Mouse (Mus musculus) intestine, embryonic 16.5 days (tissue): ENCODE measurements around the gene Spg21. TPM values are rescaled to one million over a fixed set of nuclear protein-coding genes. Genes with fewer than 3 reads are reported as not detected.

ENCODE experiments used
- ATAC-seq: fragments of 200-750 bp; cut with Nextera tagmentation; 2 replicates; pipeline ENCODE4 v1.8.0; 2017; ENCODE audit warnings: moderate TSS enrichment, moderate library complexity
- H3K27ac ChIP-seq: fragments of 300-500 bp; sonication (generic); 2 replicates; pipeline ENCODE4 v1.5.1; 2014; ENCODE audit warnings: mild to moderate bottlenecking, low read length
- H3K27me3 ChIP-seq: fragments of 300-500 bp; sonication (generic); replicated peaks from 2 replicates; pipeline ENCODE4 v1.6.1; 2014; ENCODE audit warnings: low read length, control low read depth, mixed read lengths; ENCODE audit not compliant: control insufficient read depth, insufficient read depth
- H3K36me3 ChIP-seq: fragments of 300-500 bp; sonication (generic); 2 replicates; pipeline ENCODE4 v1.6.1; 2014; ENCODE audit warnings: low read length, control low read depth; ENCODE audit not compliant: control insufficient read depth, insufficient read depth
- H3K4me1 ChIP-seq: fragments of 300-500 bp; sonication (generic); 2 replicates; pipeline ENCODE4 v1.6.1; 2014; ENCODE audit warnings: low read length, control low read depth, mixed read lengths; ENCODE audit not compliant: control insufficient read depth, insufficient read depth
- H3K4me2 ChIP-seq: fragments of 300-500 bp; sonication (generic); 2 replicates; pipeline ENCODE4 v1.6.1; 2014; ENCODE audit warnings: low read depth, low read length, control low read depth
- H3K4me3 ChIP-seq: fragments of 300-500 bp; sonication (generic); 2 replicates; pipeline ENCODE4 v1.5.1; 2014; ENCODE audit warnings: mild to moderate bottlenecking, low read length
- H3K9ac ChIP-seq: fragments of 300-500 bp; sonication (generic); 2 replicates; pipeline ENCODE4 v1.6.1; 2014; ENCODE audit warnings: low read depth, low read length
- H3K9me3 ChIP-seq: fragments of 300-500 bp; sonication (generic); 2 replicates; pipeline ENCODE4 v1.6.1; 2016; ENCODE audit warnings: low read length, control low read depth; ENCODE audit not compliant: control insufficient read depth
- WGBS: fragments of 180-500 bp; shearing (Covaris S2); extraction: QIAGEN DNeasy Blood & Tissue Kit; methylation state at CpG from one replicate; pipeline ENCODE4 v1.1.7; 2014; 5-methylcytosine and 5-hydroxymethylcytosine counted together
- polyA plus RNA-seq: library from polyadenylated mRNA; unstranded; fragments of >200 nt; fragmentation: Nextera tagmentation; extraction: Ambion mirVana; gene quantifications from 2 replicates; pipeline ENCODE4 v1.2.1, GENCODE M21; 2015

Spg21 gene
- polyA plus RNA-seq, 1 experiment from 2014 or later, result 107 TPM

GRCm38 (mm10) chr9:65430921-65431320 is 29.8 kb upstream of the Spg21 start:
- no peaks in the 10 kb centered on the region for H3K4me1 ChIP-seq
- no peaks in the 10 kb centered on the region for H3K36me3 ChIP-seq
- 94% methylated on average over 5 of the region's 5 CpGs for WGBS
- H3K4me2 ChIP-seq, result no peak overlapping the region
- ATAC-seq, result no peak
- no peaks in the 10 kb centered on the region for H3K9me3 ChIP-seq
- 0 out of 2 replicates have a peak, but pooled peaks cover 2% of the 10 kb centered on the region for H3K27me3 ChIP-seq
- H3K4me3 ChIP-seq, result no peak overlapping the region
- H3K9ac ChIP-seq, result no peak overlapping the region
- H3K27ac ChIP-seq, result no peak overlapping the region

- Histone ChIP-seq H3K4me3 (no peak overlapping the region), H3K4me1 (no peaks in the 10 kb centered on the region), H3K36me3 (no peaks in the 10 kb centered on the region), H3K4me2 (no peak overlapping the region), H3K27ac (no peak overlapping the region), H3K9me3 (no peaks in the 10 kb centered on the region), H3K9ac (no peak overlapping the region), H3K27me3 (0 out of 2 replicates have a peak, but pooled peaks cover 2% of the 10 kb centered on the region)
- 1% methylated on average over 3 of the region's 3 CpGs for WGBS
- no peak for ATAC-seq
These were observed 28.5 kb upstream of the Spg21 start for GRCm38 (mm10) chr9:65432236-65432635.

GRCm38 (mm10) chr9:65434140-65434539 is 26.6 kb upstream of the Spg21 start:
- H3K9me3 ChIP-seq, result no peaks in the 10 kb centered on the region
- no peaks in the 10 kb centered on the region for H3K36me3 ChIP-seq
- no peaks in the 10 kb centered on the region for H3K4me1 ChIP-seq
- no peak overlapping the region for H3K4me2 ChIP-seq
- H3K27me3 ChIP-seq, result 0 out of 2 replicates have a peak, but pooled peaks cover 2% of the 10 kb centered on the region
- WGBS, result 67% methylated on average over 5 of the region's 5 CpGs
- no peak overlapping the region for H3K27ac ChIP-seq
- no peak overlapping the region for H3K4me3 ChIP-seq
- no peak for ATAC-seq
- no peak overlapping the region for H3K9ac ChIP-seq

- H3K4me3 ChIP-seq, result no peak overlapping the region
- no peaks in the 10 kb centered on the region for H3K9me3 ChIP-seq
- no peak overlapping the region for H3K9ac ChIP-seq
- H3K4me2 ChIP-seq, result no peak overlapping the region
- ATAC-seq, result peak; percentile 36
- H3K27me3 ChIP-seq, result 0 out of 2 replicates have a peak, but pooled peaks cover 2% of the 10 kb centered on the region
- WGBS, result 71% methylated on average over 4 of the region's 4 CpGs
- no peak overlapping the region for H3K27ac ChIP-seq
- H3K4me1 ChIP-seq, result no peaks in the 10 kb centered on the region
- no peaks in the 10 kb centered on the region for H3K36me3 ChIP-seq
These were observed 25.5 kb upstream of the Spg21 start for GRCm38 (mm10) chr9:65435211-65435610.

- Histone ChIP-seq H3K9ac (peak within 1 kb of the TSS; percentile 87), H3K4me2 (peak within 1 kb of the TSS; percentile 56), H3K36me3 (0 out of 2 replicates have a peak, but pooled peaks cover under 1% of the 10 kb centered on the region), H3K4me3 (peak within 1 kb of the TSS; percentile 99), H3K4me1 (no peaks in the 10 kb centered on the region), H3K27ac (peak within 1 kb of the TSS; percentile 51), H3K9me3 (no peaks in the 10 kb centered on the region), H3K27me3 (0 out of 2 replicates have a peak, but pooled peaks cover 2% of the 10 kb centered on the region)
- peak; percentile 93 for ATAC-seq
- under 1% methylated on average over 54 of the region's 54 CpGs for WGBS
These were observed 25.0 kb upstream of the Spg21 start, which contains the start of gene Mtfmt for GRCm38 (mm10) chr9:65435671-65436301. Gene Mtfmt, plus strand, starts transcription at chr9:65435782.

- H3K4me2 ChIP-seq, result no peak overlapping the region
- H3K27ac ChIP-seq, result no peak overlapping the region
- no peak overlapping the region for H3K4me3 ChIP-seq
- no peak overlapping the region for H3K9ac ChIP-seq
- no peak for ATAC-seq
- no peaks in the 10 kb centered on the region for H3K27me3 ChIP-seq
- H3K36me3 ChIP-seq, result peaks cover 21% of the 10 kb centered on the region
- H3K4me1 ChIP-seq, result no peaks in the 10 kb centered on the region
- H3K9me3 ChIP-seq, result no peaks in the 10 kb centered on the region
- WGBS, result 94% methylated on average over 4 of the region's 4 CpGs
These were observed 16.1 kb upstream of the Spg21 start for GRCm38 (mm10) chr9:65444692-65445091.

GRCm38 (mm10) chr9:65447951-65448350 is 12.8 kb upstream of the Spg21 start:
- H3K27ac ChIP-seq, result no peak overlapping the region
- no peak overlapping the region for H3K4me2 ChIP-seq
- no peaks in the 10 kb centered on the region for H3K9me3 ChIP-seq
- WGBS, result 91% methylated on average over 6 of the region's 6 CpGs
- no peaks in the 10 kb centered on the region for H3K27me3 ChIP-seq
- no peak for ATAC-seq
- H3K9ac ChIP-seq, result no peak overlapping the region
- peaks cover 16% of the 10 kb centered on the region for H3K36me3 ChIP-seq
- no peak overlapping the region for H3K4me3 ChIP-seq
- no peaks in the 10 kb centered on the region for H3K4me1 ChIP-seq

- Histone ChIP-seq H3K36me3 (no peaks in the 10 kb centered on the region), H3K4me2 (no peak overlapping the region), H3K9ac (no peak overlapping the region), H3K4me3 (no peak overlapping the region), H3K27ac (no peak overlapping the region), H3K9me3 (no peaks in the 10 kb centered on the region), H3K27me3 (no peaks in the 10 kb centered on the region), H3K4me1 (peaks cover 14% of the 10 kb centered on the region)
- no peak for ATAC-seq
- 77% methylated on average over 2 of the region's 2 CpGs for WGBS
These were observed 1.8 kb upstream of the Spg21 start for GRCm38 (mm10) chr9:65458975-65459374.

- no peak overlapping the region for H3K27ac ChIP-seq
- no peak overlapping the region for H3K4me3 ChIP-seq
- no peaks in the 10 kb centered on the region for H3K36me3 ChIP-seq
- no peaks in the 10 kb centered on the region for H3K27me3 ChIP-seq
- WGBS, result 56% methylated on average over 3 of the region's 3 CpGs
- peak overlapping the region; percentile 87; the same call in 1 of the 2 replicates for H3K9ac ChIP-seq
- peaks cover 14% of the 10 kb centered on the region for H3K4me1 ChIP-seq
- peak; percentile 1; the same call in 1 of the 2 replicates for ATAC-seq
- no peaks in the 10 kb centered on the region for H3K9me3 ChIP-seq
- H3K4me2 ChIP-seq, result peak overlapping the region; percentile 79; the same call in 1 of the 2 replicates
These were observed 549 bp upstream of the Spg21 start for GRCm38 (mm10) chr9:65460198-65460597.
